Mouse (Mus musculus): Measurements from ENCODE around the gene Nxph4. TPM values are rescaled to one million over a fixed set of nuclear protein-coding genes. Genes with fewer than 3 reads are reported as not detected.

Nxph4 gene
- total and polyA plus RNA-seq, 3 experiments = 0.13 to 0.14 TPM; not detected in 1

DNA sequence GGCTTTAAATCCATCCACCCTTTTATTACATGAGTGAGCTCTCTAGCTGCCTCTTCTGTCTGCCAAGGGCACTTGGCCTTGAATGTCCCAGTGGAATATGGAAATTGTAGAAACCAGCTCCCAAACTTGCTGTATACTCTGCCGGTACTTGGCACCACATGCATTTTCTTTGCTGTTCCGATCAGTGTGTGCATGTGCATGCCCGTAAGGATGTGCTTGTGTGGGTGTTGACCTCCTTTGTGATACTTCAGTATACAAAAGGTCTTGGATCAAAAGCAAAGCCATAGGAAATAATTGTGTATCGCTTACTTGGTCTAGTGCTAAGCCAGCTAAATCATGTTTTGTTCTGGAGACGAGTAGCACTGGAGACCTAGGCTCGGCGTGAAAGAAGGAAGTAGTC is 45.5 kb downstream of the Nxph4 start:
- Histone ChIP-seq H3K9ac (ENCODE audit: insufficient read depth, low read depth) (no peak overlapping the region), H3K4me3 (replicated peaks in 1 of 3; ENCODE audit: low read depth in 2 of 3, low read length in 2 of 3, poor library complexity in 1 of 3) (no peak overlapping the region), H3K79me2 (replicated peaks; ENCODE audit: control insufficient read depth, extremely low read depth, insufficient read depth, poor library complexity, severe bottlenecking) (no peaks in the 10 kb centered on the region), H3K9me3 (replicated peaks; ENCODE audit: low read length) (no peaks in the 10 kb centered on the region), H3K27me3 (replicated peaks) (no peaks in the 10 kb centered on the region), H3K27ac (ENCODE audit: insufficient read depth, low read depth) (no peak overlapping the region), H3K4me2 (ENCODE audit: insufficient read depth, low read depth, poor library complexity, severe bottlenecking) (no peak overlapping the region), H3K4me1 (ENCODE audit: control insufficient read depth in 1 of 2, insufficient read depth in 2 of 2) (peaks cover 0 to 3% of the 10 kb centered on the region in 2 experiments; a peak in 1 of 4 replicates), H3K36me3 (replicated peaks in 1 of 2; ENCODE audit: control insufficient read depth in 1 of 2, insufficient read depth in 1 of 2, low read length in 1 of 2) (peaks cover 49 to 88% of the 10 kb centered on the region in 2 experiments)
- TF ChIP-seq TBP (conservative IDR thresholded peaks at IDR 0.05; ENCODE audit: low read depth, low read length) (no peak), MAZ (IDR thresholded peaks at IDR 0.05; ENCODE audit: low read depth, low read length) (no peak)
- DNase-seq (ENCODE audit: extremely low read depth) = no peak
- in situ Hi-C loops (cut with MboI; ENCODE audit: low pct_ligation_motif_present, low pct_unique_long_range_greater_than_20kb, low sequenced_read_pairs) = no loop called here
- dilution Hi-C loops (cut with MboI; ENCODE audit: extremely low pct_ligation_motif_present, extremely low pct_unique_long_range_greater_than_20kb, low sequenced_read_pairs) = no loop called here

DNA sequence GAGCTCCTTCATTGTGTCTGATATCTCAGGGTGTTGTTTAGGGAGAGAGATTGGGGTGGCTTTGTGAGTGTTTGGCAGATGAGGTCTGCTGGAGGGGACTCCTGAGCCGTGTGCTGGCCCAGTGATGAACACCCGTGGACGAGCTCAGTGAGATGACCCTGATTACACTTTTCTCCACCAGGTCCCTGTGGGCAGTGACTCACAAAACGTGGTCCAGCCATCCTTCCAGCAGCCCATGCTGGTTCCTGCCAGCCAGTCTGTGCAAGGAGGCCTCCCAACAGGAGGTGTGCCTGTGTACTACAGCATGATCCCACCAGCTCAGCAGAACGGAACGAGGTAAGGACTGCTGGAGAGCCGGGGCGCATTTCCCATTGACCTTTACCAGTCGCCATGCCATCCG is 49.1 kb downstream of the Nxph4 start:
- TF ChIP-seq MAZ (IDR thresholded peaks at IDR 0.05; ENCODE audit: low read depth, low read length) (no peak), JUND (conservative IDR thresholded peaks at IDR 0.05; ENCODE audit: low read depth, low read length) (no peak), CHD1 (IDR thresholded peaks at IDR 0.05; ENCODE audit: low read depth, low read length) (no peak), UBTF (IDR thresholded peaks at IDR 0.05; ENCODE audit: low read depth, low read length) (no peak), EP300 (IDR thresholded peaks at IDR 0.05; ENCODE audit: low read length) (no peak), USF1 (IDR thresholded peaks at IDR 0.05; ENCODE audit: low read depth, low read length) (no peak), CHD2 (IDR thresholded peaks at IDR 0.05; ENCODE audit: low read length) (no peak), ZKSCAN1 (IDR thresholded peaks at IDR 0.05; ENCODE audit: borderline replicate concordance, low read depth, low read length) (no peak), ETS1 (conservative IDR thresholded peaks at IDR 0.05; ENCODE audit: low read depth, low read length) (no peak), CTCF (conservative IDR thresholded peaks at IDR 0.05 in 1 of 2, IDR thresholded peaks at IDR 0.05 in 1 of 2; ENCODE audit: low read depth in 2 of 2, low read length in 2 of 2) (no peak), MEF2A (IDR thresholded peaks at IDR 0.05; ENCODE audit: borderline replicate concordance, low read depth, low read length) (no peak), RCOR1 (conservative IDR thresholded peaks at IDR 0.05; ENCODE audit: low read depth, low read length) (no peak)
- Histone ChIP-seq H3K9ac (ENCODE audit: insufficient read depth, low read depth) (no peak overlapping the region), H3K4me2 (ENCODE audit: insufficient read depth, low read depth, poor library complexity, severe bottlenecking) (no peak overlapping the region), H3K4me3 (replicated peaks in 1 of 3; ENCODE audit: low read depth in 2 of 3, low read length in 2 of 3, poor library complexity in 1 of 3) (no peak overlapping the region), H3K36me3 (replicated peaks in 1 of 2; ENCODE audit: control insufficient read depth in 1 of 2, insufficient read depth in 1 of 2, low read length in 1 of 2) (peaks cover 29 to 81% of the 10 kb centered on the region in 2 experiments), H3K9me3 (replicated peaks; ENCODE audit: low read length) (no peaks in the 10 kb centered on the region), H3K27ac (ENCODE audit: insufficient read depth, low read depth) (no peak overlapping the region), H3K79me2 (replicated peaks; ENCODE audit: control insufficient read depth, extremely low read depth, insufficient read depth, poor library complexity, severe bottlenecking) (no peaks in the 10 kb centered on the region), H3K4me1 (ENCODE audit: control insufficient read depth in 1 of 2, insufficient read depth in 2 of 2) (peaks cover 3 to 10% of the 10 kb centered on the region in 2 experiments; a peak in 3 of 4 replicates), H3K27me3 (replicated peaks) (no peaks in the 10 kb centered on the region)
- DNase-seq (ENCODE audit: extremely low read depth) = no peak
- dilution Hi-C loops (cut with MboI; ENCODE audit: extremely low pct_ligation_motif_present, extremely low pct_unique_long_range_greater_than_20kb, low sequenced_read_pairs) = no loop called here
- in situ Hi-C loops (cut with MboI; ENCODE audit: low pct_ligation_motif_present, low pct_unique_long_range_greater_than_20kb, low sequenced_read_pairs) = no loop called here
